Comparison of ENCODE assay signal across 8 mouse cellular contexts in the genomic region with DNA sequence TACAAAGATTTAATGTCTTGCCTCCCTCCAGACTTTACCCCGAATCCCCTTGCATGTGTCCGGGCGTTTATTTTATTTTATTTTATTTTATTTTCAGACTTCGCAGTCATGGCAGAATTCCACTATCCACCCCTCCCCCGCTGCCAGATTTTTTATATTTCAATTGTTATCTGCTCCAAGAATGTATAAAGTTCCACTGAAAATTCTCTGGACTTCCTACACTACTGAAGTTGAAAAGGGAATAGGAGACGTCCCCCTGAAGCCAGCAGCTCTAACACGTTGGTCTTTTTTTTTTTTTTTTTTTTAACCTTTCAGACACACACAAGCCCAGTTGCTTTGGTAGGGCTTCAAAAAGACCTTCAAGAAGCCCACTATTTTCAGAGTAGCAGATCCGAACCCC. TPM values are rescaled to one million over a fixed set of nuclear protein-coding genes. Genes with fewer than 3 reads are reported as not detected.
A peak's percentile ranks its signal among the peaks of the same experiment; 100 is the strongest.
DNase-seq lines count a peak whose midpoint lies in the region; ATAC-seq lines count a peak whose summit lies in the region.

No protein-coding gene starts in this region.

- H3K4me2 ChIP-seq in kidney, embryonic 15.5 days, result peak overlapping the region; percentile 86
- peak overlapping the region; percentile 78 for H3K4me2 ChIP-seq in embryonic facial prominence, embryonic 14.5 days (ENCODE audit: low read depth, low read length)
- peak overlapping the region; percentile 91 for H3K4me2 ChIP-seq in intestine, embryonic 14.5 days (ENCODE audit: low read length)
- peak overlapping the region; percentile 98 for H3K4me2 ChIP-seq in midbrain, embryonic 16.5 days (ENCODE audit: low read length)

- DNase-seq in kidney, adult 8-10 months, result no peak
- peak; percentile 24 for DNase-seq in embryonic facial prominence, embryonic 14.5 days (ENCODE audit: low spot score)
- DNase-seq in intestine, embryonic 14.5 days (ENCODE audit: low spot score), result no peak
- no peak for DNase-seq in yolk sac, embryonic 10.5 days (ENCODE audit: low spot score)
- no peak for DNase-seq in urinary bladder, postnatal 10 days (ENCODE audit: low spot score)

- peak overlapping the region; percentile 79 for H3K4me3 ChIP-seq in kidney, embryonic 15.5 days (replicated peaks)
- peak overlapping the region; percentile 85 for H3K4me3 ChIP-seq in embryonic facial prominence, embryonic 14.5 days (ENCODE audit: low read depth, low read length)
- H3K4me3 ChIP-seq in intestine, embryonic 14.5 days (ENCODE audit: low read depth, low read length), result peak overlapping the region; percentile 83
- H3K4me3 ChIP-seq in midbrain, embryonic 16.5 days (ENCODE audit: low read depth, low read length), result peak overlapping the region; percentile 72

- no peaks in the 10 kb centered on the region for H3K27me3 ChIP-seq in kidney, embryonic 15.5 days
- H3K27me3 ChIP-seq in embryonic facial prominence, embryonic 14.5 days (replicated peaks; ENCODE audit: control insufficient read depth, insufficient read depth, low read length), result no peaks in the 10 kb centered on the region
- no peaks in the 10 kb centered on the region for H3K27me3 ChIP-seq in intestine, embryonic 14.5 days (replicated peaks; ENCODE audit: control insufficient read depth, insufficient read depth, low read length)
- H3K27me3 ChIP-seq in midbrain, embryonic 16.5 days (ENCODE audit: control insufficient read depth, insufficient read depth, low read depth, low read length), result peaks cover 13% of the 10 kb centered on the region

- 12% methylated on average over 8 of the region's 8 CpGs for WGBS in kidney, embryonic 15.5 days
- WGBS in embryonic facial prominence, embryonic 14.5 days, result 10% methylated on average over 8 of the region's 8 CpGs
- 19% methylated on average over 8 of the region's 8 CpGs for WGBS in intestine, embryonic 14.5 days
- 15% methylated on average over 8 of the region's 8 CpGs for whole genome bisulfite sequencing in midbrain, embryonic 16.5 days

- H3K9me3 ChIP-seq in kidney, embryonic 15.5 days (replicated peaks), result no peaks in the 10 kb centered on the region
- H3K9me3 ChIP-seq in embryonic facial prominence, embryonic 14.5 days (ENCODE audit: control insufficient read depth, low read length), result no peaks in the 10 kb centered on the region
- H3K9me3 ChIP-seq in intestine, embryonic 14.5 days (ENCODE audit: control insufficient read depth, low read length), result no peaks in the 10 kb centered on the region
- H3K9me3 ChIP-seq in midbrain, embryonic 16.5 days (replicated peaks; ENCODE audit: control insufficient read depth, low read length, poor library complexity, severe bottlenecking), result no peaks in the 10 kb centered on the region

- peaks cover 14% of the 10 kb centered on the region for H3K36me3 ChIP-seq in kidney, embryonic 15.5 days
- H3K36me3 ChIP-seq in embryonic facial prominence, embryonic 14.5 days (ENCODE audit: control insufficient read depth, insufficient read depth, low read length), result peaks cover 13% of the 10 kb centered on the region
- peaks cover 7% of the 10 kb centered on the region for H3K36me3 ChIP-seq in intestine, embryonic 14.5 days (ENCODE audit: control insufficient read depth, insufficient read depth, low read length)
- H3K36me3 ChIP-seq in midbrain, embryonic 16.5 days (ENCODE audit: control insufficient read depth, insufficient read depth, low read length), result no peaks in the 10 kb centered on the region

- ATAC-seq in kidney, embryonic 15.5 days (replicated peaks; ENCODE audit: low FRiP score), result no peak
- ATAC-seq in embryonic facial prominence, embryonic 14.5 days (ENCODE audit: low read depth), result no peak
- ATAC-seq in intestine, embryonic 14.5 days (replicated peaks; ENCODE audit: low FRiP score, low TSS enrichment, low read depth), result no peak
- no peak for ATAC-seq in midbrain, embryonic 16.5 days
- no peak for ATAC-seq in megakaryocyte-erythroid progenitor cell, adult 5-6 weeks (replicated peaks; ENCODE audit: low FRiP score, low TSS enrichment, poor library complexity, severe bottlenecking)

- H3K27ac ChIP-seq in kidney, embryonic 15.5 days, result peak overlapping the region; percentile 97; the same call in 1 of the 2 replicates
- peak overlapping the region; percentile 95 for H3K27ac ChIP-seq in embryonic facial prominence, embryonic 14.5 days (replicated peaks; ENCODE audit: low read depth, low read length)
- peak overlapping the region; percentile 95 for H3K27ac ChIP-seq in intestine, embryonic 14.5 days (ENCODE audit: low read depth)
- no peak overlapping the region for H3K27ac ChIP-seq in midbrain, embryonic 16.5 days (ENCODE audit: low read length)

- peaks cover 31% of the 10 kb centered on the region for H3K4me1 ChIP-seq in kidney, embryonic 15.5 days
- H3K4me1 ChIP-seq in embryonic facial prominence, embryonic 14.5 days (ENCODE audit: control insufficient read depth, insufficient read depth, low read length), result peaks cover 18% of the 10 kb centered on the region; the same call in 1 of the 2 replicates
- H3K4me1 ChIP-seq in intestine, embryonic 14.5 days (replicated peaks; ENCODE audit: control insufficient read depth, insufficient read depth, low read length), result peaks cover 19% of the 10 kb centered on the region
- H3K4me1 ChIP-seq in midbrain, embryonic 16.5 days (ENCODE audit: control insufficient read depth, insufficient read depth, low read length), result peaks cover 8% of the 10 kb centered on the region

- no peak overlapping the region; the same call in 1 of the 2 replicates for H3K9ac ChIP-seq in kidney, embryonic 15.5 days
- H3K9ac ChIP-seq in embryonic facial prominence, embryonic 14.5 days (ENCODE audit: low read depth, low read length), result peak overlapping the region; percentile 91
- peak overlapping the region; percentile 82 for H3K9ac ChIP-seq in intestine, embryonic 14.5 days (ENCODE audit: low read length)
- no peak overlapping the region for H3K9ac ChIP-seq in midbrain, embryonic 16.5 days (ENCODE audit: low read depth, low read length)

RNA-seq across cellular contexts. Expression of a gene that starts 1.2 kb away (rescaled TPM):
- polyA plus RNA-seq in kidney, embryonic 15.5 days (2015; fragmentation: Nextera tagmentation; extraction: Ambion mirVana), result 142 and 164 TPM in 2 replicates
- 277 and 304 TPM in 2 replicates for polyA plus RNA-seq in embryonic facial prominence, embryonic 14.5 days (2014; fragmentation: Nextera tagmentation; extraction: Ambion mirVana)
- polyA plus RNA-seq in intestine, embryonic 14.5 days (2014; fragmentation: Nextera tagmentation; extraction: Ambion mirVana), result 115 and 136 TPM in 2 replicates
- 26.0 and 28.8 TPM in 2 replicates for polyA plus RNA-seq in midbrain, embryonic 16.5 days (2015; fragmentation: Nextera tagmentation; extraction: Ambion mirVana)
- total RNA-seq in megakaryocyte-erythroid progenitor cell, adult 5-6 weeks (2014; fragmentation: Nextera tagmentation), result 0.68 TPM in 1 of 2 replicates, not detected in the other
- total RNA-seq in megakaryocyte-erythroid progenitor cell, adult 5-6 weeks (2017), result 1.3 and 2.2 TPM in 2 replicates

Comparison
In these comparisons a context has a peak if more than half of its experiments do, and no peak if none do; other contexts are left out.
1. H3K9ac ChIP-seq: peak in embryonic facial prominence, embryonic 14.5 days (single experiment) and intestine, embryonic 14.5 days (single experiment); none in kidney, embryonic 15.5 days (single experiment) and midbrain, embryonic 16.5 days (single experiment).
2. Peak in every context shown above with its lines, with median percentiles within 50 percentile points of each other: H3K4me2 ChIP-seq and H3K4me3 ChIP-seq.